Mouse (Mus musculus): ENCODE data around the gene Ccdc148.

DNA sequence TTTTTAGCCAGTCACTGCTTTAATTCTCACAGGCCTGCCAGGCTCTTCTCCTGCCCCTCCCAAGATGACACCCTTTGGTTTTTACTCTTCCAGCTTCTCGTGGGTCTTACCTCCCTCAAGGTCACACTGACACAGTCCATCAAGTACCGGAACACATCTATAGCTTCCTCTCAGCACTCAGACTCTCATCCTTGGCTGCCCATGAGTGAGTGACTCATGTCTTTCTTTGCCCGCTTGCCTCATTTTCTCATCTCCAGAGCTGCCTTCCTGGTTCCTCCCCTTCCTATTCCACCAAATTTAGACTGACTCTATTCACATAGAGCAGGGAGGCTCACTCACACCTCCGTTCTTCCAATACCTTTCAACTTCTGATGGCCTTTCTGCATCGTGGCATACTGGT lies 42.4 kb upstream of the Ccdc148 start:
- TF ChIP-seq POLR2A (IDR thresholded peaks at IDR 0.05; ENCODE audit: borderline replicate concordance, extremely low read depth, low read depth, low read length) (no peak), CTCF (IDR thresholded peaks at IDR 0.05; ENCODE audit: insufficient read depth, low read length) (no peak)

All from lung, adult 2 months (tissue).